Mouse (Mus musculus) hindbrain, embryonic 15.5 days (tissue): ENCODE measurements around the gene Rabgef1. TPM values are rescaled to one million over a fixed set of nuclear protein-coding genes. Genes with fewer than 3 reads are reported as not detected.
A peak's percentile ranks its signal among the peaks of the same experiment; 100 is the strongest.

Experiments
- ATAC-seq: fragments of 200-750 bp; cut with Nextera tagmentation; 2 replicates; pipeline ENCODE4 v1.8.0; 2017; ENCODE audit warnings: low read depth, moderate number of reproducible peaks, moderate TSS enrichment; ENCODE audit not compliant: low FRiP score
- H3K27ac ChIP-seq: fragments of 300-500 bp; sonication (generic); replicated peaks from 2 replicates; pipeline ENCODE4 v1.5.1; 2015; ENCODE audit warnings: mild to moderate bottlenecking, inconsistent platforms
- H3K27me3 ChIP-seq: fragments of 300-500 bp; sonication (generic); 2 replicates; pipeline ENCODE4 v1.6.1; 2015; ENCODE audit warnings: control low read depth, inconsistent platforms
- H3K36me3 ChIP-seq: fragments of 300-500 bp; sonication (generic); 2 replicates; pipeline ENCODE4 v1.6.1; 2015; ENCODE audit warnings: control low read depth, inconsistent platforms
- H3K4me1 ChIP-seq: fragments of 300-500 bp; sonication (generic); replicated peaks from 2 replicates; pipeline ENCODE4 v1.6.1; 2015; ENCODE audit warnings: control low read depth, inconsistent platforms
- H3K4me2 ChIP-seq: fragments of 300-500 bp; sonication (generic); 2 replicates; pipeline ENCODE4 v1.6.1; 2015; ENCODE audit warnings: moderate library complexity, mild to moderate bottlenecking, inconsistent platforms
- H3K4me3 ChIP-seq: fragments of 300-500 bp; sonication (generic); 2 replicates; pipeline ENCODE4 v1.5.1; 2015; ENCODE audit warnings: mild to moderate bottlenecking, inconsistent platforms
- H3K9ac ChIP-seq: fragments of 300-500 bp; sonication (generic); 2 replicates; pipeline ENCODE4 v1.6.1; 2015; ENCODE audit warnings: inconsistent platforms
- H3K9me3 ChIP-seq: fragments of 300-500 bp; sonication (generic); 2 replicates; pipeline ENCODE4 v1.6.1; 2016; ENCODE audit warnings: control low read depth, inconsistent platforms
- WGBS: fragments of 180-500 bp; shearing (Covaris S2); methylation state at CpG from one replicate; pipeline ENCODE4 v1.1.7; 2015; 5-methylcytosine and 5-hydroxymethylcytosine counted together
- polyA plus RNA-seq: library from polyadenylated mRNA; unstranded; fragments of >200 nt; fragmentation: Nextera tagmentation; extraction: Ambion mirVana; gene quantifications from 2 replicates; pipeline ENCODE4 v1.2.1, GENCODE M21; 2015

The Rabgef1 gene
- polyA plus RNA-seq, 1 experiment from 2014 or later, result 39.8 TPM

DNA sequence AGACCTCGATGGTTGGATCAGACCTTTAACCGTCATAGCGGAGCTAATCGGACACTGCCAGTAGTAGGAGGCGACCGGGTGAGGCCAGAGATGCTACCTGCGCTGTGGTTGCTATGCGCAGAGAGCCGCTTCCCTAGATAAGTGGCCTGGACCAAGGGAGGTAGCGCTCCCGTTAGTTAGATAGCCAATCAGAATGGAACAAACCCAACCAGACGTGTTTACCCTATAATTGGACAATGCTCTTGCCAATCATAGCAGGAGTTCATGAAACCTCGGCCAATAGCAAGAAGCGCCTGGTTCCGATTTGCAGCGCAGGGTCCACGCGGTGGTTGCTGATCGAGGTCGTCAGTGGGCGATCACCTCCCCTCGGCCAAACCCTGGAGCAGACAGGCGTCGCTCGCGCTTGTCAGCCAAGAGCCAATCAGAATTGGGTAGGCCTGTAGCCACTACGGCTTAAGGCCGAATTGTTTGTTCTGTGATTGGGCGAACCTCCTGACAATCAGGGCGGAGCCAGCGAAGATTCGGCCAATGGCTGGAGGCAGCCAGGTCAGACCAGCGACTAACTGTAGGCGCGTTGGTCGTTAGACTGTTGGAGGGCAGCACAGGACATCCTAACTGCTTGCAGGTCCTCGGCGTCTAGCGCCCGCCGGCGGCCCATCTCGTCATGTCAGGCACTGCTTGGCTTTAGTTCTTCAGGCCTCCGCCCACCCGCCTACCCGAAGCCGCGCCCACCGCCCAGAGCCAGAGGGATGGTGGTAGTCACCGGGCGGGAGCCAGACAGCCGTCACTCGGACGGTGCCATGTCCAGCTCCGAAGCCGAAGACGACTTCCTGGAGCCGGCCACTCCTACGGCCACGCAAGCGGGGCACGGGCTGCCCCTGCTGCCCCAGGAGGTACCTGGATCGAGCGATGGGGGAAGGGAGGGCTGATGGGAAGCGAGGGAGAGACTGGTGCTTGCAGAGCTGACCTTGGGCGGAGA, 27.0 kb upstream of the Rabgef1 start, which contains the start of gene Kctd7:
Kctd7 (plus strand) TSS at position 528 of the 979 bp plus-strand sequence.
- WGBS, result under 1% methylated on average over 66 of the region's 66 CpGs
- Histone ChIP-seq H3K36me3 (peaks cover 9% of the 10 kb centered on the region; the same call in 1 of the 2 replicates), H3K9me3 (no peaks in the 10 kb centered on the region), H3K4me3 (peak within 1 kb of the TSS; percentile 69), H3K9ac (peak within 1 kb of the TSS; percentile 87), H3K27me3 (no peaks in the 10 kb centered on the region), H3K27ac (peak within 1 kb of the TSS; percentile 92), H3K4me1 (peaks cover 23% of the 10 kb centered on the region), H3K4me2 (peak within 1 kb of the TSS; percentile 82)
- peak; percentile 97 for ATAC-seq

- Histone ChIP-seq H3K9ac (peak overlapping the region; percentile 87; the same call in 1 of the 2 replicates), H3K4me3 (peak overlapping the region; percentile 69), H3K9me3 (no peaks in the 10 kb centered on the region), H3K4me2 (peak overlapping the region; percentile 82), H3K36me3 (peaks cover 18% of the 10 kb centered on the region), H3K4me1 (peaks cover 23% of the 10 kb centered on the region), H3K27me3 (no peaks in the 10 kb centered on the region), H3K27ac (no peak overlapping the region)
- WGBS, result 83% methylated on average over 8 of the region's 8 CpGs
- ATAC-seq, result no peak
Measured at GRCm38 (mm10) chr5:130145961-130146360, 25.6 kb upstream of the Rabgef1 start.

- H3K4me2 ChIP-seq, result no peak overlapping the region
- no peaks in the 10 kb centered on the region for H3K27me3 ChIP-seq
- 84% methylated on average over 7 of the region's 7 CpGs for WGBS
- peaks cover 47% of the 10 kb centered on the region for H3K36me3 ChIP-seq
- no peaks in the 10 kb centered on the region for H3K9me3 ChIP-seq
- H3K4me1 ChIP-seq, result peaks cover 17% of the 10 kb centered on the region
- no peak overlapping the region for H3K9ac ChIP-seq
- H3K27ac ChIP-seq, result no peak overlapping the region
- no peak for ATAC-seq
- H3K4me3 ChIP-seq, result no peak overlapping the region
Measured at GRCm38 (mm10) chr5:130149726-130150310, 21.8 kb upstream of the Rabgef1 start.

DNA sequence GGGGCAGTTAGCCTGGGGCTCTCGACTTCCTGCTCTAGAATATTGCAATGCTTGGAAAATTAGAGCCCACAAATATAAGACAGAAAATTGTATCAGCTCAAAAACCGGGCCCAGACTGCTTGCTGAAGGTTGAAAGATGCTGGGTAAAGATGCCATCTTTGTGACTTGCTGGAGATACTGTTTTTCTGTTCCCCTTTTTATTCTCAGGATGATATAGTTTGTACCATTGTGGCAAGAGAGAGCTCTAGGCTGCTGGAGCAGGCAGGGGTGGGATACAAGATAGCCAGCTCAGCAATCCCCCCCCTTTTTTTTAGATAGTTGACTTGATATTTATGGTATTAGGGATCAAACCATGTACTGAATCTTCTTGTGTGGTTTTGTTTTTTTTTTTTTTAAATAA, 17.3 kb upstream of the Rabgef1 start:
- Histone ChIP-seq H3K27me3 (no peaks in the 10 kb centered on the region), H3K27ac (no peak overlapping the region), H3K4me2 (no peak overlapping the region), H3K36me3 (peaks cover 38% of the 10 kb centered on the region), H3K4me1 (no peaks in the 10 kb centered on the region), H3K9me3 (no peaks in the 10 kb centered on the region), H3K4me3 (no peak overlapping the region), H3K9ac (no peak overlapping the region)
- WGBS, result 93% methylated on average over 2 of the region's 2 CpGs
- no peak for ATAC-seq

GRCm38 (mm10) chr5:130158545-130158944, 13.1 kb upstream of the Rabgef1 start:
- 83% methylated on average over 4 of the region's 4 CpGs for WGBS
- Histone ChIP-seq H3K4me1 (no peaks in the 10 kb centered on the region), H3K9ac (no peak overlapping the region), H3K4me3 (no peak overlapping the region), H3K9me3 (no peaks in the 10 kb centered on the region), H3K27ac (no peak overlapping the region), H3K4me2 (no peak overlapping the region), H3K36me3 (peaks cover 8% of the 10 kb centered on the region), H3K27me3 (no peaks in the 10 kb centered on the region)
- no peak for ATAC-seq

GRCm38 (mm10) chr5:130159761-130160201, 11.8 kb upstream of the Rabgef1 start:
- Histone ChIP-seq H3K4me3 (no peak overlapping the region), H3K36me3 (no peaks in the 10 kb centered on the region; the same call in 1 of the 2 replicates), H3K9ac (no peak overlapping the region), H3K9me3 (no peaks in the 10 kb centered on the region), H3K4me1 (no peaks in the 10 kb centered on the region), H3K4me2 (no peak overlapping the region), H3K27me3 (no peaks in the 10 kb centered on the region), H3K27ac (no peak overlapping the region)
- 67% methylated on average over 7 of the region's 7 CpGs for WGBS
- ATAC-seq, result no peak

- H3K4me1 ChIP-seq, result no peaks in the 10 kb centered on the region
- WGBS, result 5% methylated on average over 7 of the region's 7 CpGs
- H3K4me2 ChIP-seq, result no peak overlapping the region
- no peaks in the 10 kb centered on the region for H3K36me3 ChIP-seq
- no peak overlapping the region for H3K4me3 ChIP-seq
- H3K9me3 ChIP-seq, result no peaks in the 10 kb centered on the region
- H3K9ac ChIP-seq, result no peak overlapping the region
- no peak for ATAC-seq
- no peaks in the 10 kb centered on the region for H3K27me3 ChIP-seq
- H3K27ac ChIP-seq, result no peak overlapping the region
Measured at GRCm38 (mm10) chr5:130163670-130164069, 7.9 kb upstream of the Rabgef1 start.

- H3K36me3 ChIP-seq, result no peaks in the 10 kb centered on the region
- no peaks in the 10 kb centered on the region for H3K9me3 ChIP-seq
- no peak overlapping the region for H3K9ac ChIP-seq
- H3K4me1 ChIP-seq, result no peaks in the 10 kb centered on the region
- WGBS, result 76% methylated on average over 4 of the region's 4 CpGs
- no peaks in the 10 kb centered on the region for H3K27me3 ChIP-seq
- H3K27ac ChIP-seq, result no peak overlapping the region
- H3K4me3 ChIP-seq, result no peak overlapping the region
- no peak overlapping the region for H3K4me2 ChIP-seq
- no peak for ATAC-seq
Measured at GRCm38 (mm10) chr5:130165213-130165612, 6.4 kb upstream of the Rabgef1 start.

DNA sequence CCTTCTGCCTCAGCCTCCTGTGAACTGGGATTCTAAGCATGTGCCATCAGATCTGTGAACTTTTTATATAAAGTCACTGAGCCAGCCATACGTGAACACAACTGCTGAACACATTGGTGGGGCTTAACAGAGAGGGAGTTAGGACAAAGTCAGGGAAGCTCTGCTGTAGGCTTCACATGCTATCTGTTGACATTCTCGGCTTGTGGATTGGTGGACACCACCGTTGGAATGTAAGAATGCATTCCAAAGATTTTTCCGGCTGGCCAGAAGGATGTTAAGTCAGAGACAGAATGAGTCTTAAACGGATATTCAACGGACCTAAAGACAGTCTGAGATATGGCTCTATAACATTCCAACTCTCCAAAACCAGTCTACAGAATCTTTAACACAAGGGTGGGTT, 2.5 kb upstream of the Rabgef1 start:
- no peaks in the 10 kb centered on the region for H3K36me3 ChIP-seq
- H3K27me3 ChIP-seq, result no peaks in the 10 kb centered on the region
- H3K27ac ChIP-seq, result no peak overlapping the region
- WGBS, result 73% methylated on average over 6 of the region's 6 CpGs
- H3K9ac ChIP-seq, result no peak overlapping the region
- H3K4me1 ChIP-seq, result peaks cover 25% of the 10 kb centered on the region
- no peaks in the 10 kb centered on the region for H3K9me3 ChIP-seq
- no peak overlapping the region for H3K4me3 ChIP-seq
- no peak for ATAC-seq
- H3K4me2 ChIP-seq, result no peak overlapping the region

GRCm38 (mm10) chr5:130170666-130171422, 754 bp upstream of the Rabgef1 start:
- WGBS, result 16% methylated on average over 6 of the region's 6 CpGs

DNA sequence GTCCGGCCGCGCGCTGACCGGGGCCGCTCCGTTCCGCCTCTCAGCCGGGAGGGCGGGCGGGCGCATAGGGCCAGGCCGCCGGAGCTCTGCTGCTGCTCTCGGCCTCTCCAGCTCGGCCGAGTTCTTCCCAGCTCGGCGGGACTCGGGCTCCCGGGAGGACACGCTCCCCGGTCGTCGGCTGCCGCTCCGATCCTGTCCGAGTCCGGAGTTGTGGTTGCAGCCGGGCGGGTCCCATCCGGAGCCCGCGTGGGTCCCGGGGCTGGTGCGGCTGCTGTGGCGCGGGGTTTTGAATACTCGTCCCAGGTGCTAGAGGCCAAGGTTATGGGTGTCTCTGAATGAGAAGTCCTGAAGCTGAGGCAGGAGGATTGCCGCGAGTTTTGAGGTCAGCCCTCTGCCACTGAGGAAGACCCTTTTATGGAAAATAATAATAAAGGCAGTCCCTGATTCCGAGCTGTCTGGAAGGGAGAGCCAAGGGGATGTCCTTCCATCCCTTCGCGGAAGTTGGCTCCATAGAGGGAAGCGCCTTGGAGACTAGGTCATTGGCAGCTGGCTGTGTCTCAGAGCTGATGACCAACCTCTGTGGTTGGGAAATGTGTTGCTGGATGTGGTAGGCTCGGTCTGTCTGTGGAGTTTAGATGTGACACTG, 481 bp downstream of the Rabgef1 start:
- Histone ChIP-seq H3K9me3 (no peaks in the 10 kb centered on the region), H3K4me3 (peak overlapping the region; percentile 87), H3K4me2 (peak overlapping the region; percentile 66), H3K27me3 (no peaks in the 10 kb centered on the region), H3K4me1 (peaks cover 27% of the 10 kb centered on the region), H3K36me3 (no peaks in the 10 kb centered on the region), H3K9ac (peak overlapping the region; percentile 82), H3K27ac (peak overlapping the region; percentile 89)
- WGBS, result 1% methylated on average over 39 of the region's 46 CpGs
- ATAC-seq, result peak; percentile 27

More at GRCm38 (mm10) chr5:130170666-130171422, 754 bp upstream of the Rabgef1 start:
- H3K27ac ChIP-seq, result peak overlapping the region; percentile 89
- H3K36me3 ChIP-seq, result no peaks in the 10 kb centered on the region
- peak overlapping the region; percentile 87 for H3K4me3 ChIP-seq
- peak overlapping the region; percentile 66 for H3K4me2 ChIP-seq
- H3K9me3 ChIP-seq, result no peaks in the 10 kb centered on the region
- 0 out of 2 replicates have a peak, but pooled peaks have one; percentile 12 for ATAC-seq
- peaks cover 27% of the 10 kb centered on the region for H3K4me1 ChIP-seq
- H3K9ac ChIP-seq, result peak overlapping the region; percentile 82
- no peaks in the 10 kb centered on the region for H3K27me3 ChIP-seq
